Mouse (Mus musculus): Measurements from ENCODE around the gene Dpysl4.
A peak's percentile ranks its signal among the peaks of the same experiment; 100 is the strongest.

The Dpysl4 gene

GRCm38 (mm10) chr7:139100531-139101095, 14.8 kb downstream of the Dpysl4 start:
- no peak for DNase-seq (ENCODE audit: low spot score)

GRCm38 (mm10) chr7:139101286-139101804, 15.5 kb downstream of the Dpysl4 start:
- no peak for DNase-seq (ENCODE audit: low spot score)

GRCm38 (mm10) chr7:139101826-139102225, 16.0 kb downstream of the Dpysl4 start:
- no peak for DNase-seq (ENCODE audit: low spot score)

GRCm38 (mm10) chr7:139103960-139104381, 18.2 kb downstream of the Dpysl4 start:
- DNase-seq (ENCODE audit: low spot score): peak; percentile 47

- no peak for DNase-seq (ENCODE audit: low spot score)
Measured at GRCm38 (mm10) chr7:139105076-139105475, 19.3 kb downstream of the Dpysl4 start.

GRCm38 (mm10) chr7:139105705-139106104, 19.9 kb downstream of the Dpysl4 start:
- DNase-seq (ENCODE audit: low spot score): no peak

GRCm38 (mm10) chr7:139107908-139108650, 22.3 kb downstream of the Dpysl4 start:
- no peak for DNase-seq (ENCODE audit: low spot score)

GRCm38 (mm10) chr7:139119152-139119774, 33.5 kb downstream of the Dpysl4 start:
- peak; percentile 84 for DNase-seq (ENCODE audit: low spot score)

GRCm38 (mm10) chr7:139119775-139120153, 34.0 kb downstream of the Dpysl4 start:
- DNase-seq (ENCODE audit: low spot score): no peak

GRCm38 (mm10) chr7:139125881-139126280, 40.1 kb downstream of the Dpysl4 start:
- DNase-seq (ENCODE audit: low spot score): no peak

GRCm38 (mm10) chr7:139126549-139126948, 40.7 kb downstream of the Dpysl4 start:
- DNase-seq (ENCODE audit: low spot score): no peak

- no peak for DNase-seq (ENCODE audit: low spot score)
Measured at GRCm38 (mm10) chr7:139128994-139129393, 43.2 kb downstream of the Dpysl4 start.

- DNase-seq (ENCODE audit: low spot score): no peak
Measured at GRCm38 (mm10) chr7:139130361-139130760, 44.6 kb downstream of the Dpysl4 start.

GRCm38 (mm10) chr7:139131538-139131937, 45.7 kb downstream of the Dpysl4 start:
- no peak for DNase-seq (ENCODE audit: low spot score)

GRCm38 (mm10) chr7:139133446-139133845, 47.6 kb downstream of the Dpysl4 start:
- peak; percentile 73 for DNase-seq (ENCODE audit: low spot score)

GRCm38 (mm10) chr7:139135236-139135635, 49.4 kb downstream of the Dpysl4 start:
- no peak for DNase-seq (ENCODE audit: low spot score)

- no peak for DNase-seq (ENCODE audit: low spot score)
Measured at GRCm38 (mm10) chr7:139136906-139137491, 51.2 kb downstream of the Dpysl4 start.

- DNase-seq (ENCODE audit: low spot score): no peak
Measured at GRCm38 (mm10) chr7:139139921-139140461, 54.2 kb downstream of the Dpysl4 start.

- no peak for DNase-seq (ENCODE audit: low spot score)
Measured at GRCm38 (mm10) chr7:139143785-139144184, 58.0 kb downstream of the Dpysl4 start.

GRCm38 (mm10) chr7:139145891-139146290, 60.1 kb downstream of the Dpysl4 start:
- DNase-seq (ENCODE audit: low spot score): no peak

- no peak for DNase-seq (ENCODE audit: low spot score)
Measured at GRCm38 (mm10) chr7:139147360-139147759, 61.6 kb downstream of the Dpysl4 start.

GRCm38 (mm10) chr7:139149373-139149772, 63.6 kb downstream of the Dpysl4 start:
- DNase-seq (ENCODE audit: low spot score): no peak

Data from ovary, postnatal 36 days (tissue).